8 mouse cellular contexts compared by ENCODE assay signal in the genomic region with DNA sequence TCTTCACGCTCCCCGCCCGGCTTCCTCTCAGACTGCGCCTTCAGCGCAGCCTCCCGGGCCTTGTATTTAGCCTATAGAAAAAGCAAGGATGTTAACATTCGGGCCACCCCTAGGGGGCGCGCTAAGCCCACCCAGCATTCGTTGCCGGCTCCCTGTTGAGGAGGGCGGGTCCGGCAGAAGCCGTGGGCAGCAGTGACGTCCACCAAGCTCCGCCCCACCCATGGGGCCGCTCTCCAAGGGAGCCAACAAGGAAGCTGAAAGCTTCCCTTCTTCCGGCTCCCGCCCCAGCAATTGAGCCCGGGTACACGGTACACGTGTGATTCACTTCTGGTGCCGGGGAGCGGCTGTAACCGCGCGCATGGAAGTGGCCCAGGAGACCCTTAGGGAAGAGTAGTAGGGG. TPM values are rescaled to one million over a fixed set of nuclear protein-coding genes. Genes with fewer than 3 reads are reported as not detected.
DNase-seq lines count a peak whose midpoint lies in the region; ATAC-seq lines count a peak whose summit lies in the region.

No protein-coding gene starts in this region.

- H3K4me2 ChIP-seq in intestine, embryonic 15.5 days (replicated peaks) = peak overlapping the region; percentile 71

- H3K4me1 ChIP-seq in intestine, embryonic 15.5 days (replicated peaks) = peaks cover 25% of the 10 kb centered on the region

- intact Hi-C loops in gastrocnemius, postnatal 36 days (cut with DNase I) = loop anchor here (1.0 kb wide), 1 partner anchor 121 kb away; a partner anchor contains a TSS
- intact Hi-C loops in left cerebral cortex, postnatal 25 days (cut with DNase I) = loop anchor here (1.0 to 2.0 kb wide), 3 partner anchors 11 to 125 kb away; a partner anchor contains a TSS

- peak; percentile 96 for DNase-seq in adrenal gland, adult 8-10 months
- peak; percentile 95 for DNase-seq in embryo, embryonic 11.5 days (ENCODE audit: low read depth, low spot score)
- peak; percentile 95 for DNase-seq in gastrocnemius, postnatal 36 days
- peak; percentile 95 to 99 for DNase-seq in left cerebral cortex, postnatal 25 days (ENCODE audit: low spot score in 2 of 2)
- DNase-seq in mesoderm, embryonic 11.5 days (ENCODE audit: low read depth, low spot score) = peak; percentile 97
- peak; percentile 96 for DNase-seq in right cerebral cortex, postnatal 25 days
- peak; percentile 95 to 97 for DNase-seq in urinary bladder, postnatal 36 days (ENCODE audit: low spot score in 2 of 2)

- H3K9me3 ChIP-seq in intestine, embryonic 15.5 days = no peaks in the 10 kb centered on the region

- peak overlapping the region; percentile 42 for H3K4me3 ChIP-seq in intestine, embryonic 15.5 days (replicated peaks)

- H3K9ac ChIP-seq in intestine, embryonic 15.5 days = peak overlapping the region; percentile 36

- peaks cover 45% of the 10 kb centered on the region for H3K36me3 ChIP-seq in intestine, embryonic 15.5 days

- H3K27me3 ChIP-seq in intestine, embryonic 15.5 days (replicated peaks) = no peaks in the 10 kb centered on the region

- under 1% methylated on average over 27 of the region's 27 CpGs for WGBS in intestine, embryonic 15.5 days

- ATAC-seq in intestine, embryonic 15.5 days = peak; percentile 96

- H3K27ac ChIP-seq in intestine, embryonic 15.5 days = peak overlapping the region; percentile 65

RNA-seq across cellular contexts. Expression of a gene that starts 10.6 kb away (rescaled TPM):
- 100 to 1,000 TPM in 1 of 4 experiments, 10 to 100 TPM in 3; 87.3 to 115 (median 94.5) TPM for total RNA-seq in adrenal gland, adult 8-10 months (2022)
- total RNA-seq in gastrocnemius, postnatal 36 days (2021) = 10 to 100 TPM; 29.1 to 37.7 TPM
- polyA plus RNA-seq in intestine, embryonic 15.5 days (2015; fragmentation: Nextera tagmentation; extraction: Ambion mirVana) = 77.8 and 80.2 TPM in 2 replicates
- 100 to 1,000 TPM; 123 to 127 TPM for total RNA-seq in left cerebral cortex, postnatal 25 days (2021)

RNA-seq across cellular contexts. Expression of a gene that starts 12.5 kb away (rescaled TPM):
- 10 to 100 TPM; 51.0 to 53.8 (median 52.3) TPM for total RNA-seq in adrenal gland, adult 8-10 months (2022)
- 10 to 100 TPM; 11.4 to 11.9 TPM for total RNA-seq in gastrocnemius, postnatal 36 days (2021)
- polyA plus RNA-seq in intestine, embryonic 15.5 days (2015; fragmentation: Nextera tagmentation; extraction: Ambion mirVana) = 11.8 and 13.6 TPM in 2 replicates
- total RNA-seq in left cerebral cortex, postnatal 25 days (2021) = 100 to 1,000 TPM; 231 to 242 TPM

RNA-seq across cellular contexts. Expression of a gene that starts 24.2 kb away (rescaled TPM):
- 10 to 100 TPM; 59.6 to 67.4 (median 63.3) TPM for total RNA-seq in adrenal gland, adult 8-10 months (2022)
- total RNA-seq in gastrocnemius, postnatal 36 days (2021) = 10 to 100 TPM; 12.7 to 13.5 TPM
- polyA plus RNA-seq in intestine, embryonic 15.5 days (2015; fragmentation: Nextera tagmentation; extraction: Ambion mirVana) = 44.3 and 48.5 TPM in 2 replicates
- 10 to 100 TPM; 67.8 to 71.4 TPM for total RNA-seq in left cerebral cortex, postnatal 25 days (2021)

RNA-seq across cellular contexts. Expression of a gene that starts 40.4 kb away (rescaled TPM):
- total RNA-seq in adrenal gland, adult 8-10 months (2022) = 1 to 10 TPM in 2 of 4 experiments, under 1 TPM in 2; 0.20 to 1.2 (median 0.78) TPM
- total RNA-seq in gastrocnemius, postnatal 36 days (2021) = 10 to 100 TPM; 76.7 to 88.7 TPM
- 0.08 TPM in 1 of 2 replicates, not detected in the other for polyA plus RNA-seq in intestine, embryonic 15.5 days (2015; fragmentation: Nextera tagmentation; extraction: Ambion mirVana)
- total RNA-seq in left cerebral cortex, postnatal 25 days (2021) = 1 to 10 TPM; 1.2 TPM

RNA-seq across cellular contexts. Expression of a gene that starts 57.0 kb away (rescaled TPM):
- total RNA-seq in adrenal gland, adult 8-10 months (2022) = under 1 TPM; 0.06 to 0.70 (median 0.31) TPM
- total RNA-seq in gastrocnemius, postnatal 36 days (2021) = under 1 TPM in 1 of 2 experiments, not detected in 1; 0.31 TPM
- 15.2 and 18.0 TPM in 2 replicates for polyA plus RNA-seq in intestine, embryonic 15.5 days (2015; fragmentation: Nextera tagmentation; extraction: Ambion mirVana)
- total RNA-seq in left cerebral cortex, postnatal 25 days (2021) = under 1 TPM; 0.62 to 0.73 TPM

Comparison
In these comparisons a context has a peak if more than half of its experiments do, and no peak if none do; other contexts are left out.
1. Peak in every context shown above with its lines: DNase-seq, ATAC-seq, H3K4me3 ChIP-seq and H3K27ac ChIP-seq.
2. RNA of a gene that starts 12.5 kb away (total RNA-seq): 231 to 242 TPM in left cerebral cortex, postnatal 25 days; 51.0 to 53.8 TPM in adrenal gland, adult 8-10 months and 11.4 to 11.9 TPM in gastrocnemius, postnatal 36 days; every median in the first group is over 4 times any median in the second.
3. RNA of a gene that starts 24.2 kb away (total RNA-seq): 67.8 to 71.4 TPM in left cerebral cortex, postnatal 25 days and 59.6 to 67.4 TPM in adrenal gland, adult 8-10 months; 12.7 to 13.5 TPM in gastrocnemius, postnatal 36 days; every median in the first group is over 4 times any median in the second.